Mouse (Mus musculus) myocyte (in vitro differentiated cells): ENCODE data around the gene Tle6. TPM values are rescaled to one million over a fixed set of nuclear protein-coding genes. Genes with fewer than 3 reads are reported as not detected.

ENCODE experiments used
- H3K27me3 ChIP-seq: one replicate; pipeline ENCODE4 v1.6.1; 2011; ENCODE audit not compliant: control insufficient read depth, insufficient read depth, insufficient read length
- H3K36me3 ChIP-seq: one replicate; pipeline ENCODE4 v1.6.1; 2011; ENCODE audit not compliant: control insufficient read depth, insufficient read depth
- H3K4me2 ChIP-seq: one replicate; pipeline ENCODE4 v1.6.1; 2011; ENCODE audit warnings: low read depth, control low read depth
- H3K4me3 ChIP-seq: one replicate; pipeline ENCODE4 v1.5.1; 2011; ENCODE audit warnings: mild to moderate bottlenecking, control low read depth, moderate library complexity
- H3K79me2 ChIP-seq: one replicate; pipeline ENCODE4 v1.6.1; 2011; ENCODE audit not compliant: control insufficient read depth, insufficient read depth
- H3ac ChIP-seq: one replicate; pipeline ENCODE4 v1.6.1; 2011; ENCODE audit not compliant: control insufficient read depth, insufficient read length
- CEBPB ChIP-seq: IDR thresholded peaks from 2 replicates; pipeline ENCODE4 v1.6.1; 2011; ENCODE audit warnings: mild to moderate bottlenecking, moderate library complexity; ENCODE audit not compliant: poor library complexity, insufficient read depth, severe bottlenecking
- E2F4 ChIP-seq: IDR thresholded peaks from one replicate; pipeline ENCODE4 v1.6.1; 2011; ENCODE audit warnings: mild to moderate bottlenecking, control low read depth, moderate library complexity; ENCODE audit not compliant: insufficient read depth
- MAX ChIP-seq: IDR thresholded peaks from one replicate; pipeline ENCODE4 v1.6.1; 2011; ENCODE audit warnings: low read depth, mild to moderate bottlenecking, control low read depth
- MYOD1 ChIP-seq, 3 experiments: IDR thresholded peaks; one replicate each; pipeline ENCODE4 v1.6.1; 2011; ENCODE audit warnings: control low read depth in 2 of 3, low read depth in 2 of 3, mild to moderate bottlenecking in 2 of 3, moderate library complexity in 1 of 3; ENCODE audit not compliant: insufficient read length in 2 of 3, control insufficient read depth in 1 of 3
- MYOG ChIP-seq, 3 experiments: IDR thresholded peaks; one replicate each; pipeline ENCODE4 v1.6.1; 2011; ENCODE audit warnings: control low read depth in 2 of 3, low read depth in 2 of 3, mild to moderate bottlenecking in 2 of 3; ENCODE audit not compliant: insufficient read length in 2 of 3, control insufficient read depth in 1 of 3, insufficient read depth in 1 of 3
- POLR2A ChIP-seq: IDR thresholded peaks from one replicate; pipeline ENCODE4 v1.6.1; 2011; ENCODE audit warnings: low read depth, mild to moderate bottlenecking, control low read depth, moderate library complexity; ENCODE audit not compliant: insufficient read length
- POLR2AphosphoS2 ChIP-seq: IDR thresholded peaks from one replicate; pipeline ENCODE4 v1.6.1; 2011; ENCODE audit warnings: low read depth, control low read depth; ENCODE audit not compliant: insufficient read length
- REST ChIP-seq: IDR thresholded peaks from one replicate; pipeline ENCODE4 v1.6.1; 2011; ENCODE audit warnings: mild to moderate bottlenecking, control low read depth, moderate library complexity; ENCODE audit not compliant: insufficient read depth, insufficient read length
- SRF ChIP-seq: IDR thresholded peaks from one replicate; pipeline ENCODE4 v1.6.1; 2011; ENCODE audit warnings: low read depth; ENCODE audit not compliant: control insufficient read depth, insufficient read length
- TCF12 ChIP-seq: IDR thresholded peaks from one replicate; pipeline ENCODE4 v1.6.1; 2011; ENCODE audit warnings: mild to moderate bottlenecking, control low read depth; ENCODE audit not compliant: poor library complexity, insufficient read depth, severe bottlenecking
- TCF3 ChIP-seq: IDR thresholded peaks from one replicate; pipeline ENCODE4 v1.6.1; 2011; ENCODE audit warnings: low read depth, control low read depth; ENCODE audit not compliant: insufficient read length
- USF1 ChIP-seq: IDR thresholded peaks from one replicate; pipeline ENCODE4 v1.6.1; 2011; ENCODE audit warnings: low read depth, mild to moderate bottlenecking, control low read depth, moderate library complexity
- polyA plus RNA-seq: library from polyadenylated mRNA; unstranded; fragments of >200 nt; fragmentation: generic; extraction: Trizol; gene quantifications from one replicate; pipeline ENCODE4 v1.2.1, GENCODE M21; 2012; ENCODE audit warnings: missing spikeins

The Tle6 gene
- polyA plus RNA-seq, 1 experiment: 15.3 TPM

GRCm38 (mm10) chr10:81592631-81593030 lies 8.2 kb downstream of the Tle6 start:
- TF ChIP-seq CEBPB (no peak), POLR2A (no peak), POLR2AphosphoS2 (no peak), MYOD1 (IDR thresholded peaks at IDR 0.05; ENCODE audit: control insufficient read depth in 1 of 3, insufficient read length in 2 of 3, low read depth in 2 of 3) (no peak), USF1 (no peak), E2F4 (no peak), MYOG (IDR thresholded peaks at IDR 0.05; ENCODE audit: control insufficient read depth in 1 of 3, insufficient read depth in 1 of 3, insufficient read length in 2 of 3, low read depth in 2 of 3) (no peak), SRF (no peak), REST (no peak), TCF3 (no peak), TCF12 (no peak), MAX (no peak)
- no peaks in the 10 kb centered on the region for H3K79me2 ChIP-seq
- H3K4me2 ChIP-seq: no peak overlapping the region
- no peaks in the 10 kb centered on the region for H3K36me3 ChIP-seq
- no peak overlapping the region for H3K4me3 ChIP-seq
- no peaks in the 10 kb centered on the region for H3K27me3 ChIP-seq
- no peak overlapping the region for H3ac ChIP-seq

GRCm38 (mm10) chr10:81591846-81592245 lies 9.0 kb downstream of the Tle6 start:
- Histone ChIP-seq H3K79me2 (no peaks in the 10 kb centered on the region), H3ac (no peak overlapping the region), H3K4me2 (no peak overlapping the region), H3K27me3 (no peaks in the 10 kb centered on the region), H3K4me3 (no peak overlapping the region), H3K36me3 (no peaks in the 10 kb centered on the region)
- TF ChIP-seq POLR2AphosphoS2: no peak
- no peak for TF ChIP-seq MYOG (IDR thresholded peaks at IDR 0.05; ENCODE audit: control insufficient read depth in 1 of 3, insufficient read depth in 1 of 3, insufficient read length in 2 of 3, low read depth in 2 of 3)
- no peak for TF ChIP-seq MAX
- no peak for TF ChIP-seq REST
- TF ChIP-seq CEBPB: no peak
- TF ChIP-seq MYOD1 (IDR thresholded peaks at IDR 0.05; ENCODE audit: control insufficient read depth in 1 of 3, insufficient read length in 2 of 3, low read depth in 2 of 3): no peak
- TF ChIP-seq POLR2A: no peak
- no peak for TF ChIP-seq USF1
- no peak for TF ChIP-seq E2F4
- no peak for TF ChIP-seq SRF
- TF ChIP-seq TCF12: no peak
- TF ChIP-seq TCF3: no peak

DNA sequence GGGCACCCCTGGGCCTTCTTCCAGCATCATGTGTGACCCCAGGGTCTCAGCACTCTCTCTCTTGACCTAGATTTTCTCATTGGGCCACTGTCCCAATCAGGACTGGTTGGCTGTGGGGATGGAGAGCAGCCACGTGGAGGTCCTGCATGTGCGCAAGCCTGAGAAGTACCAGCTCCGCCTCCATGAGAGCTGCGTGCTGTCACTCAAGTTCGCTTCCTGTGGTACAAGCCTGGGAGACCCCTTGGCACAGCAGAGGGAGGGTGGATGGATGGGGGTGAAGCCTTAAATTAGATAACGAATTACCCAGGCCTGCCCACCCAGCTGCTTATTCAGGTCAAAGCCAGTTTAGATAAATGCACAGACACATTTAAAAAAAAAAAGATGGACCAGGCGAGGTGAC lies 12.1 kb downstream of the Tle6 start:
- Histone ChIP-seq H3K79me2 (no peaks in the 10 kb centered on the region), H3ac (no peak overlapping the region), H3K4me3 (no peak overlapping the region), H3K36me3 (no peaks in the 10 kb centered on the region), H3K27me3 (no peaks in the 10 kb centered on the region), H3K4me2 (no peak overlapping the region)
- TF ChIP-seq REST (no peak), POLR2AphosphoS2 (no peak), USF1 (no peak), MAX (no peak), TCF3 (no peak), POLR2A (no peak), TCF12 (no peak), E2F4 (no peak), MYOD1 (IDR thresholded peaks at IDR 0.05; ENCODE audit: control insufficient read depth in 1 of 3, insufficient read length in 2 of 3, low read depth in 2 of 3) (no peak), SRF (no peak), MYOG (IDR thresholded peaks at IDR 0.05; ENCODE audit: control insufficient read depth in 1 of 3, insufficient read depth in 1 of 3, insufficient read length in 2 of 3, low read depth in 2 of 3) (no peak), CEBPB (no peak)

GRCm38 (mm10) chr10:81583347-81583746 lies 17.5 kb downstream of the Tle6 start:
- Histone ChIP-seq H3K79me2 (no peaks in the 10 kb centered on the region), H3ac (no peak overlapping the region), H3K4me2 (no peak overlapping the region), H3K4me3 (no peak overlapping the region), H3K36me3 (no peaks in the 10 kb centered on the region), H3K27me3 (no peaks in the 10 kb centered on the region)
- TF ChIP-seq POLR2AphosphoS2 (no peak), USF1 (no peak), POLR2A (no peak), MYOG (IDR thresholded peaks at IDR 0.05; ENCODE audit: control insufficient read depth in 1 of 3, insufficient read depth in 1 of 3, insufficient read length in 2 of 3, low read depth in 2 of 3) (no peak), E2F4 (no peak), REST (no peak), MYOD1 (IDR thresholded peaks at IDR 0.05; ENCODE audit: control insufficient read depth in 1 of 3, insufficient read length in 2 of 3, low read depth in 2 of 3) (no peak), TCF3 (no peak), CEBPB (no peak), SRF (no peak), TCF12 (no peak), MAX (no peak)
